Mouse (Mus musculus) heart, embryonic 15.5 days (tissue): ENCODE measurements around the gene Chrng. TPM values are rescaled to one million over a fixed set of nuclear protein-coding genes. Genes with fewer than 3 reads are reported as not detected.
A peak's percentile ranks its signal among the peaks of the same experiment; 100 is the strongest.

ENCODE experiments used
- ATAC-seq: fragments of 200-750 bp; cut with Nextera tagmentation; replicated peaks from 2 replicates; pipeline ENCODE4 v1.8.0; 2017; ENCODE audit warnings: low read depth, moderate TSS enrichment; ENCODE audit not compliant: insufficient number of reproducible peaks, insufficient read depth, low FRiP score
- H3K27ac ChIP-seq: fragments of 300-500 bp; sonication (generic); 2 replicates; pipeline ENCODE4 v1.5.1; 2015; ENCODE audit warnings: mild to moderate bottlenecking, inconsistent platforms
- H3K27me3 ChIP-seq: fragments of 300-500 bp; sonication (generic); 2 replicates; pipeline ENCODE4 v1.6.1; 2015; ENCODE audit warnings: inconsistent platforms
- H3K36me3 ChIP-seq: fragments of 300-500 bp; sonication (generic); 2 replicates; pipeline ENCODE4 v1.6.1; 2015; ENCODE audit warnings: mild to moderate bottlenecking, inconsistent platforms
- H3K4me1 ChIP-seq: fragments of 300-500 bp; sonication (generic); replicated peaks from 2 replicates; pipeline ENCODE4 v1.6.1; 2015; ENCODE audit warnings: inconsistent platforms
- H3K4me2 ChIP-seq: fragments of 300-500 bp; sonication (generic); 2 replicates; pipeline ENCODE4 v1.6.1; 2015; ENCODE audit warnings: inconsistent platforms, mild to moderate bottlenecking, moderate library complexity
- H3K4me3 ChIP-seq: fragments of 300-500 bp; sonication (generic); 2 replicates; pipeline ENCODE4 v1.5.1; 2015; ENCODE audit warnings: mild to moderate bottlenecking, inconsistent platforms
- H3K9ac ChIP-seq: fragments of 300-500 bp; sonication (generic); 2 replicates; pipeline ENCODE4 v1.6.1; 2015; ENCODE audit warnings: mild to moderate bottlenecking, inconsistent platforms
- H3K9me3 ChIP-seq: fragments of 300-500 bp; sonication (generic); replicated peaks from 2 replicates; pipeline ENCODE4 v1.6.1; 2016; ENCODE audit warnings: inconsistent platforms
- WGBS: fragments of 180-500 bp; shearing (Covaris S2); methylation state at CpG from one replicate; pipeline ENCODE4 v1.1.7; 2015; ENCODE audit warnings: mixed read lengths; 5-methylcytosine and 5-hydroxymethylcytosine counted together
- polyA plus RNA-seq: library from polyadenylated mRNA; unstranded; fragments of >200 nt; fragmentation: Nextera tagmentation; extraction: Ambion mirVana; gene quantifications from 2 replicates; pipeline ENCODE4 v1.2.1, GENCODE M21; 2015

Gene Chrng
- polyA plus RNA-seq, 1 experiment from 2014 or later: 1.4 TPM

GRCm38 (mm10) chr1:87180896-87181295 is 23.6 kb upstream of the Chrng start:
- H3K9me3 ChIP-seq: no peaks in the 10 kb centered on the region
- WGBS: 34% methylated on average over 5 of the region's 5 CpGs
- no peak overlapping the region for H3K27ac ChIP-seq
- peaks cover 65% of the 10 kb centered on the region for H3K27me3 ChIP-seq
- H3K9ac ChIP-seq: no peak overlapping the region
- no peak overlapping the region for H3K4me3 ChIP-seq
- H3K4me1 ChIP-seq: peaks cover 16% of the 10 kb centered on the region
- no peak for ATAC-seq
- no peak overlapping the region for H3K4me2 ChIP-seq
- H3K36me3 ChIP-seq: no peaks in the 10 kb centered on the region

DNA sequence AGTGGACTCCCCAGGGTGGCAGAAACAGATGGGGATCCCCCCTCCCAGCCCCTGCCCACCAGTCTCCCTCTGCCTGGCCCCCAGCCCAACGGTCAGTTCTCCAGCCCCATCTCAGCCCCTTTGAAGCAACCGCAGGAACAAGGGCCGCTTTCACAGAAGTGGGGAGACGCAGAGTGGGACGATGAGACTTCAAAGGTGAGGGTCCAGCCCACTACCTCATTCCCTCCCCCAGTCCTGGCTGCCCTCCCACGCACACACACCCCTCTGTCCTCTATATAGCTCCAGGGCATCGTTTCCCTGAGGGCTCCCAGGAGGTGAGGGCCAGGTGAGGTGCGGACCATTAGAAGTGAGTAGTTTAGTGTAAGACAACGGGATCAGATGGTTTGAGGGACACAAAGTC is 21.4 kb upstream of the Chrng start, which contains the start of gene Prss56:
Gene Prss56, plus strand, starts transcription at position 301 of the 400 bp plus-strand sequence.
- H3K27me3 ChIP-seq: peaks cover 83% of the 10 kb centered on the region
- H3K36me3 ChIP-seq: no peaks in the 10 kb centered on the region
- ATAC-seq: no peak
- WGBS: 50% methylated on average over 9 of the region's 9 CpGs
- peaks cover 23% of the 10 kb centered on the region for H3K4me1 ChIP-seq
- H3K4me2 ChIP-seq: no peak within 1 kb of the TSS
- no peak within 1 kb of the TSS for H3K4me3 ChIP-seq
- H3K9ac ChIP-seq: no peak within 1 kb of the TSS
- no peaks in the 10 kb centered on the region for H3K9me3 ChIP-seq
- H3K27ac ChIP-seq: no peak within 1 kb of the TSS

- Histone ChIP-seq H3K9ac (no peak overlapping the region), H3K4me3 (0 out of 2 replicates have a peak overlapping the region, but pooled peaks have one; percentile 13), H3K27ac (no peak overlapping the region), H3K4me2 (peak overlapping the region; percentile 49), H3K4me1 (peaks cover 23% of the 10 kb centered on the region), H3K9me3 (no peaks in the 10 kb centered on the region), H3K27me3 (peaks cover 90% of the 10 kb centered on the region), H3K36me3 (no peaks in the 10 kb centered on the region)
- 26% methylated on average over 15 of the region's 15 CpGs for WGBS
- no peak for ATAC-seq
Observed at GRCm38 (mm10) chr1:87183998-87184750, 20.3 kb upstream of the Chrng start.

- H3K4me2 ChIP-seq: peak overlapping the region; percentile 49
- ATAC-seq: no peak
- no peaks in the 10 kb centered on the region for H3K36me3 ChIP-seq
- H3K27ac ChIP-seq: no peak overlapping the region
- H3K4me1 ChIP-seq: peaks cover 23% of the 10 kb centered on the region
- H3K9ac ChIP-seq: no peak overlapping the region
- WGBS: 11% methylated on average over 20 of the region's 20 CpGs
- H3K27me3 ChIP-seq: peaks cover 95% of the 10 kb centered on the region
- 0 out of 2 replicates have a peak overlapping the region, but pooled peaks have one; percentile 13 for H3K4me3 ChIP-seq
- no peaks in the 10 kb centered on the region for H3K9me3 ChIP-seq
Observed at GRCm38 (mm10) chr1:87184751-87185139, 19.7 kb upstream of the Chrng start.

DNA sequence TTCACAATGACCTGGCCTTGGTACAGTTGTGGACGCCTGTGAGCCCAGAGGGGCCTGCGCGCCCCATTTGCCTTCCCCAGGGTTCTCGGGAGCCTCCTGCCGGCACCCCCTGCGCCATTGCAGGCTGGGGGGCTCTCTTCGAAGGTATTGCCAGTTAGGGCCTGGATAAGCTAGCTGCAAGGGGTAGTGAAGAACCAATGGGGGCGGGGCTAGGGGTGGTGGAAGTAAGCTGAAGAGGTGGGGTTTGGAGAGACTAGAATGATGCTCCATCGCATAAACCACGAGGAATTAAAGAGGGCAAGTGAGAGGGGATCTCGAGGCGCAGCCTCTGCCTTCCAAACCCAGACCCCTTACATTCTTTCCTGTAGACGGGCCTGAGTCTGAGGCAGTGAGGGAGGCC is 18.9 kb upstream of the Chrng start:
- Histone ChIP-seq H3K9ac (no peak overlapping the region), H3K4me2 (no peak overlapping the region), H3K27me3 (peaks cover 94% of the 10 kb centered on the region), H3K4me3 (no peak overlapping the region), H3K4me1 (peaks cover 23% of the 10 kb centered on the region), H3K9me3 (no peaks in the 10 kb centered on the region), H3K36me3 (no peaks in the 10 kb centered on the region), H3K27ac (no peak overlapping the region)
- 19% methylated on average over 13 of the region's 13 CpGs for WGBS
- ATAC-seq: no peak

DNA sequence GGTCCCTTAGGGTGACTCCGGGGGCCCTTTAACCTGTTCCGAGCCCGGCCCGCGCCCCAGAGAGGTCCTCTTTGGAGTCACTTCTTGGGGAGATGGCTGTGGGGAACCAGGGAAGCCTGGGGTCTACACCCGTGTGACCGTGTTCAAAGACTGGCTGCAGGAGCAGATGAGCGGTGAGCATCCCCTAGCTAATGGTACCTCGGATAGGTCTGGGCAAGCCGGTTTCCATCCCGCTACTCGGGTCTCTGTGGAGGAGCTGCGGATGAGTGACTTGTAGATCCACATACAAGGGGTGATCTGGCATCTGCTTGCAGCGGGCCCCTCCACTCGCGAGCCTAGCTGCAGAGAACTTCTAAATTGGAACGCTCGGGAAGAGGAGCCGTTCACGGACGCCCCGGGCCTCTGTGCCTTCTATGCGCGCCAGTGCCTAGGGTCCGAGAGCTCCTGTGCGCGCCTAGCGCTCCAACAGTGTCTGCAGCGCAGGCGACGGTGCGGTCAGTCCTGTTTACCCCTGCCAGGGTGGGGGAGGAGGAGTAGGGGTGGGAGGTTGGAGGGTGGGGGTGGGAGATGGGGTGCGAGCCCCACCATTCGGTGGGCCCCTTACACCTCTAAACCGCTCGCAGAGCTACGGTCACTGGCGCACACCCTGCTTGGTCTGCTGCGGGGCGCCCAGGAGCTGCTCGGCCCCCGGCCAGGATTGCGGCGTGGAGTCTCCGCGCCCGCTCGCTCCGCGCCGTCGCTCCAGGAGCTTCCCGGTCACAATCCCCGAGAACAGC is 18.0 kb upstream of the Chrng start:
- peak overlapping the region; percentile 97 for H3K4me2 ChIP-seq
- H3K9ac ChIP-seq: peak overlapping the region; percentile 61
- H3K27ac ChIP-seq: no peak overlapping the region
- 3% methylated on average over 54 of the region's 54 CpGs for WGBS
- peak; percentile 7; the same call in 1 of the 2 replicates for ATAC-seq
- H3K27me3 ChIP-seq: peaks cover 96% of the 10 kb centered on the region
- H3K4me3 ChIP-seq: peak overlapping the region; percentile 66
- H3K9me3 ChIP-seq: no peaks in the 10 kb centered on the region
- H3K36me3 ChIP-seq: no peaks in the 10 kb centered on the region
- H3K4me1 ChIP-seq: peaks cover 23% of the 10 kb centered on the region

GRCm38 (mm10) chr1:87187037-87187355 is 17.5 kb upstream of the Chrng start:
- H3K27ac ChIP-seq: no peak overlapping the region
- WGBS: 1% methylated on average over 15 of the region's 15 CpGs
- peak overlapping the region; percentile 61 for H3K9ac ChIP-seq
- H3K4me1 ChIP-seq: peaks cover 23% of the 10 kb centered on the region
- peak overlapping the region; percentile 97 for H3K4me2 ChIP-seq
- no peaks in the 10 kb centered on the region for H3K9me3 ChIP-seq
- H3K4me3 ChIP-seq: peak overlapping the region; percentile 66
- no peak for ATAC-seq
- H3K36me3 ChIP-seq: no peaks in the 10 kb centered on the region
- peaks cover 91% of the 10 kb centered on the region for H3K27me3 ChIP-seq

- Histone ChIP-seq H3K4me2 (no peak within 1 kb of the TSS), H3K27ac (no peak within 1 kb of the TSS), H3K36me3 (no peaks in the 10 kb centered on the region), H3K4me1 (peaks cover 13% of the 10 kb centered on the region), H3K9ac (no peak within 1 kb of the TSS), H3K27me3 (peaks cover 59% of the 10 kb centered on the region), H3K9me3 (no peaks in the 10 kb centered on the region), H3K4me3 (no peak within 1 kb of the TSS)
- WGBS: 31% methylated on average over 4 of the region's 4 CpGs
- no peak for ATAC-seq
Observed at GRCm38 (mm10) chr1:87190429-87190828, 14.0 kb upstream of the Chrng start, which contains the start of gene Chrnd. TSS of gene Chrnd (plus strand) at chr1:87190607.

- no peak overlapping the region for H3K4me2 ChIP-seq
- no peaks in the 10 kb centered on the region for H3K9me3 ChIP-seq
- whole genome bisulfite sequencing: 70% methylated on average over 9 of the region's 9 CpGs
- H3K27me3 ChIP-seq: peaks cover 2% of the 10 kb centered on the region; the same call in 1 of the 2 replicates
- no peak overlapping the region for H3K4me3 ChIP-seq
- no peak for ATAC-seq
- peaks cover 11% of the 10 kb centered on the region for H3K4me1 ChIP-seq
- H3K36me3 ChIP-seq: no peaks in the 10 kb centered on the region
- H3K9ac ChIP-seq: no peak overlapping the region
- no peak overlapping the region for H3K27ac ChIP-seq
Observed at GRCm38 (mm10) chr1:87197296-87197695, 7.2 kb upstream of the Chrng start.

- H3K4me2 ChIP-seq: no peak overlapping the region
- no peak overlapping the region for H3K9ac ChIP-seq
- no peaks in the 10 kb centered on the region; the same call in 1 of the 2 replicates for H3K27me3 ChIP-seq
- no peaks in the 10 kb centered on the region for H3K9me3 ChIP-seq
- peak overlapping the region; percentile 44; the same call in 1 of the 2 replicates for H3K27ac ChIP-seq
- H3K4me3 ChIP-seq: no peak overlapping the region
- WGBS: 59% methylated on average over 12 of the region's 12 CpGs
- no peaks in the 10 kb centered on the region for H3K36me3 ChIP-seq
- peaks cover 11% of the 10 kb centered on the region for H3K4me1 ChIP-seq
- peak; percentile 66 for ATAC-seq
Observed at GRCm38 (mm10) chr1:87198119-87199065, 6.1 kb upstream of the Chrng start.

DNA sequence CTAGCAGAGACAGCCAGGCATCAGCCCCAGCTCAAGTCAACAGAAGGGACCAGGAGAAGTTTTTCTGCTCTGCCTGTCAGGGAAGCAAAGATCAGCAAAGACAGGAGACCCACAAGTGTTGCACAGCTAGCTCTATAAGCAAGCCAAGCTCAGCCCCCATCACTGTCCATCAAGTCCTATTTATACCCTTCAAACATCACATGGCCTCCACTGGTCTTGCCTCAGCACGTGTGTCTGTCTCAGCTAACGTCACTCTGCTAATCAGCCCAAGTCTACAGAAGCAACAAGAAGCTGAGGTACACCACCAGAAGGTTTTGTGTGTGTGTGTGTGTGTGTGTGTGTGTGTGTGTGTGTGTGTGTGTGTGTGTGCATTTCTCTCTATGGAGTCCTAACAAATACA is 3.6 kb upstream of the Chrng start:
- Histone ChIP-seq H3K36me3 (no peaks in the 10 kb centered on the region), H3K4me1 (peaks cover 11% of the 10 kb centered on the region), H3K9me3 (no peaks in the 10 kb centered on the region), H3K4me3 (no peak overlapping the region), H3K27ac (no peak overlapping the region), H3K27me3 (peaks cover 10% of the 10 kb centered on the region), H3K9ac (no peak overlapping the region), H3K4me2 (no peak overlapping the region)
- WGBS: 40% methylated on average over 2 of the region's 2 CpGs
- ATAC-seq: no peak
